Mouse (Mus musculus) adrenal gland, postnatal 4 days (tissue): Measurements from ENCODE around the gene Gpr132. TPM values are rescaled to one million over a fixed set of nuclear protein-coding genes. Genes with fewer than 3 reads are reported as not detected.
A peak's percentile ranks its signal among the peaks of the same experiment; 100 is the strongest.
"Not testable (repeated sequence)": the region's sequence is repeated elsewhere in the genome, so short reads cannot be mapped to it uniquely, and the experiment has no call there.

Experiments
- DNase-seq, 2 experiments: peaks; one replicate each; pipeline ENCODE4 v3.0.0; 2021 to 2022; ENCODE audit warnings: low spot score in 2 of 2, mixed read lengths in 2 of 2
- total RNA-seq, 2 experiments: library from RNA; stranded (reverse); gene quantifications; 2 replicates each; pipeline ENCODE4 v1.2.3; 2021

The Gpr132 gene
- total RNA-seq, 2 experiments from 2014 or later: 0.20 to 0.39 TPM

DNA sequence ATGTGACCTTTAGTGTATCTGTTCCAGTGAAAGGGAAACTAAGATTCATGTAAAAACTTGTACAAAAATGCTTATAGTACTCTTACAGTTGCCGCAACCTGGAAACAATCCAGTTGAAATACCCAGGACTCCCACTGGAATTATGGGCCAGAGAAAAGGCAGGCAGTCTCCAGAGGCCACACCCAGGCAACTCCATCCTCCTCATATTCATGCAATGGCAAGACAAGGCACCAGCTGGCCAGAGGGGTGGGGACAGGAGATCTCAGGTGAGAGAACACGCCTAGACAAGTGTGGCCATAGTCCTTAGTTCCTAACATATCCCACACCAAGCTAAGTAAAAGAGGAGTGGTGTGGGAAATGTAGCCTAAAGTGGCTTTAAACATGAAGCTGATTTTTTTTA lies 45.4 kb downstream of the Gpr132 start:
- no peak for DNase-seq

GRCm38 (mm10) chr12:112821974-112822373 lies 46.1 kb downstream of the Gpr132 start:
- DNase-seq: no peak

DNA sequence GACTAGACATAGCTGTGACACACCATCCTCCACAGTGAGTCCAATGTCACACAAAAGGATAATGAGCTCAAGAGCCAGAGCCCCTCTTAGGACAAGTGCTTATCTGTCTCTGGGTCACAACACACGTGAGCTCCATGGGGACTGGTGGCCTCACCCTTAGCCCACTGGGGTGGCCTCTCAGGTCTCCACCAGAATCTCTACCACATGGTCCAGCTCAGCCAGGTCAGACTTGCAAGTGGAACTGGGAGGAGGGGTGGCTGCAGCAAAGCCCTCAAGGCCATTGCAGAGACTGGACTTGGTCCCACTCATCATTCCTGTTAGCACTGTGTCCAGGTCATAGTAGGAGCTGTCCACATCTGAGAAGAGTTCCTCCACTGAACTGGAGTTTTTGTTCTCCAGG lies 46.8 kb downstream of the Gpr132 start:
- DNase-seq: no peak

GRCm38 (mm10) chr12:112820401-112820999 lies 47.5 kb downstream of the Gpr132 start:
- no peak for DNase-seq

- DNase-seq: no peak
Observed at GRCm38 (mm10) chr12:112819057-112819662, 48.9 kb downstream of the Gpr132 start.

DNA sequence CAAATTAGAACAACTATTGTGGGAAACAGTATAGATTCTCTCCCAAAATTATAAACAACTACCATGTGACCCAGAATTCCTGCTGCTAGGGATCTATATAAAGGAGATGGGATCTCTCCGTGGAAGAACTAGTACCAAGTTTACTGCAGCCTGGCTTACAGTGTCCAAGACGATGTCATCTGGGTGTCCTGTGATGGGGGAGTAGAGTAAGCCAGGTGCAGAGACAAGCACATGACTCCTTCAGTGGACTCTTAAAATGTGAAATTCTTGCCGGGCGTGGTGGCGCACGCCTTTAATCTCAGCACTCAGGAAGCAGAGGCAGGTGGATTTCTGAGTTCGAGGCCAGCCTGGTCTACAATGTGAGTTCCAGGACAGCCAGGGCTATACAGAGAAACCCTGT lies 51.2 kb downstream of the Gpr132 start:
- DNase-seq: not testable (repeated sequence)

DNA sequence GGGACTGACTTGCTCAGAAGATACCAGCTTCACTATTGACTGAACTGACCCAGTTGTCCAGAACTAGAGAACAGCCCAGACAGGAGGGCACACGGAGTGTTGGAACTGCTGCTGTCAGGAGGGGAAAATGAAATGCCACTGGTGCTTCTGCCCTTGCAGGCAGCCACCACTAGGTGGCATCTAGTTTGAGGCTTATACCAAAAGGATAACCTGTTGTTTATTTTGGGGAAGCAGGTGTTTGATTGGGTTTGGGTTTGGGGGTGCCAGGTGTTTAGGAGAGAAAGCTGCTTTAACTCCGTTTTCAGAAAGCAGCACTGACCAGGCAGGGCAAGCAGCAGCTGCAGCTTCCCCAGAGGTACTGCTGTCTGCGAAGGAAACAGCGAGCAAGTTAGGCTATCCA lies 51.7 kb downstream of the Gpr132 start:
- DNase-seq: no peak

- DNase-seq: no peak
Observed at GRCm38 (mm10) chr12:112814682-112815470, 53.2 kb downstream of the Gpr132 start.

DNA sequence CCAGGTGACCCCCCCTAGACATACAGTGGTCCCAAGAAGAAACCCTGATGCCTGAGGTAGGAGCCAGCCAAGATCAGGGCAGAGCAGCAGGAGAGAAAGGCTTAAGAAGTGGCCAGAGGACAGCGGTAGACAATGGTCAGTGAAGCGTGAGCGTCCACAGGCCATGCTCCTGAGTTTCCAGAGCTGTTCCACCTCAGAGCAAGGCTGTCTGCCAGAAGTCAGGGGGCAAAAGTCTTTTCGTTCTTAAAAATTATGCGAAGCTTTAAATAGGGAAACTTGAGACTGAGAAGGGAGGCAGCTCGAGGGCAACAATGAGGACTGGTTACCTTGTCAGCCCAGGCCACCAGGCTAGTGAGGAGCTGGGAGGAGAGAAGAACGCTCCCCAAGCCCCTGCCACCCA lies 54.7 kb downstream of the Gpr132 start:
- no peak for DNase-seq

DNA sequence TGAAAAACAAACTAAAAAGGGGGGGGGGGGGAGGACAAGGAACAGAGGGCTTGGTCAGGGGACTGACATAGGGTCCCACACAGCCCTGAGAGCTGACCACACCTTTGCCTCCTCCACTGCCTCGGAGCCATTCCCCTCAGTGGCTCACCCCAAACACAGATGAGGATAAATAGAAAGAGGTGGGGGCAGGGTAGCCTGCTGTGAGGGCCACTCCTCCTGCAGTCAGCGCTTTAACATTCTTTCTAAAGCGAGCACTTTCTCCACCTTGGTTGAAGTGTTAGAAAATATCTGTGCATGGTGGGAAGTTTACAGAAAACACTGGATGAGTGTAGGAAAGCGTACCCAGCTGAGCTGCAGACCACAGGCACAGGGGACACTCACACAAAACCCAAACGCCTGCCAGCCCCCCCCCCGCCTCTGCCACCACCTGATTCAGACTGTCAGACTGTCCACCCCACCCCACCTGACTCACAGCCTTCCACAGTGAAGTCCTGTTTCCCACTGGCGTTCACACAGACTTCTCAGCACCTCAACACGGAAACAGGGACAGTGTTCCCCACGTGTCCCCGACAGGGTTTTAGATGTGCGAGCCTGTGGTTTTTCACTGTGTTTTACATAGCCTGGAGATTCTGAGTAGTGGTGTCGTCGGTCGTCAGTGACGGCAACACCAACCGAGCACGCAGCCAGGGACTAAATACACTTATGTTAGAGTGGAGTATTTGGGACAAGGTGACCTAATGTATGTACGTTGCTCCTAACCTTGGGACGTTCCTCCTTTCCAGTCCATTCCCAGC lies 57.7 kb downstream of the Gpr132 start:
- DNase-seq: no peak

GRCm38 (mm10) chr12:112809641-112810040 lies 58.4 kb downstream of the Gpr132 start:
- DNase-seq: no peak

DNA sequence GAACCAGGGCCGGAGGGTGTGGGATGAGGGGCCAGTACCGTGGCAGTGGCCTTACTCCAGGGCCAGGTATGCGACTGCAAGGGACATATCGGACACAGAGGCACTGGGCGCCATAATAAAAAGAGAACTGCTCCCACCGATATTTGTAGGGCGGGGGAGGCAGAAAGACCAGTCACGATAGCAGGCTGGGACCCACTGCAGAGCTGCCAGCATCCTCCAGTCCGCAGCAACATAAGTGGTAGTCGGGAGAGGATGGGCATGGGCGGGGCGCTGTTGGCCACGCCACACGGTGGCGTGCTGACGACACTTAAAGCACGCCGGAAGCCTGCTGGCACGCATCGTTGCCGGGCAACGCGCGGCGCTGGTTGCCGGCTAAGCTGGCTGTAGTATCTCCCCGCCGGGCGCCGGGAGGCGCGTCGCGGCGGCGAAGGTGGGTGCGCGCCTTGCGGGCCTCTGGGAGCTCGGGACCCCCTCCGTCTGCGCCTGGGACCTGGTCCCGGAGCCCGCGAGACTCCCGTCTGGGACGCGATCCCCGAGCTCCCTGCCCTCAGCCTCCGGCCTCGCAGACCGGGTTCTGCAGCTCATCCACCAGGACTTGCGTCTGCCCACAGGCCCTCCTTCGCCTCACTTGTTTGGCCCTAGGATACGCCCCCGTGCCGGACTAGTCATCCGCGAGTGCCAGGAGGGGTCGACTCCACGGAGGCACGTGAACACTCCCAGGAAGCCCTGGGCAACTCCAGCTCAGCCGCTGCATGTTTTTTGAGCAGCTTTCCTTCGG lies 59.3 kb downstream of the Gpr132 start, which contains the start of gene Clba1:
Gene Clba1, plus strand, starts transcription at position 351 of the 778 bp plus-strand sequence.
- DNase-seq: peak; percentile 70 to 75

GRCm38 (mm10) chr12:112808212-112808586 lies 59.8 kb downstream of the Gpr132 start:
- no peak for DNase-seq

GRCm38 (mm10) chr12:112807796-112808195 lies 60.2 kb downstream of the Gpr132 start:
- no peak for DNase-seq

- DNase-seq: no peak
Observed at GRCm38 (mm10) chr12:112806044-112806443, 62.0 kb downstream of the Gpr132 start.

DNA sequence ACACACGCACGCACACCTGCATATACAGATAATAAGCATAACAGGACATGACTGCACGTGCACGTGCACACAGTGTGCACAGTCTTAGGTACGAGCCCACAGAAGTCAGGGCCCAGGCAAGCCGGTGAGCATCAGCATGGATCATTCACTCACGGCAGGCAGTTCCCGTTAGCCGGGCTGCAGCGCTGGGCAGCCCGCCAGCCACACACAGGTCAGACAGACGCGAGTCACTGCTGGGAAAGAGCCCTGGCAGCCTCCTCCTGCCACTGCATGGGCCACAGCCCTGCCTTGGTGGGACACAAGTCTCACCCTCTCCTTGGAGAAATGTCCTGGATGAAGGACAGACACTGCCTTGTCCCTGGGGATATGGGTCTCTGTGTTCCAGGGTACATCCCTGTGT lies 64.0 kb downstream of the Gpr132 start:
- no peak for DNase-seq

DNA sequence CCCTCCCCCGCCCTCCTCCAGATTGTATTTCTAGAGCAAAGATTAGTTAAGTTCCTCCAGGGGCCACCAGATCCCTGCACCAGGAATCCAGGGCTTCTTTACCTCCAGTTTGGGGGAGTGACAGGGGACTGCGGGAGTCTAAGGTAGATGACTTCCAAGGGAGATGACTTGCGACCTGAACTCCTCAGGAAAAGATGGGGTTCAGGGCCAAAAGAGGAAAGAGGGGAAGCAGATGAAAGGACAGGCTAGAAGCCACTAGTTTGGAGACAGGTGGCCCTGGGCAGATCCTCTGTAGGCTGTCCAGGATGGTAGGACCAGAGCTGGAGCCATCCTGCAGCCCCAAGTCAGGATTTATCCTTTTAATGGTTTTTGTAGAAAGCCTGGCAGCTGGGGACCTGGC lies 65.1 kb downstream of the Gpr132 start:
- no peak for DNase-seq

DNA sequence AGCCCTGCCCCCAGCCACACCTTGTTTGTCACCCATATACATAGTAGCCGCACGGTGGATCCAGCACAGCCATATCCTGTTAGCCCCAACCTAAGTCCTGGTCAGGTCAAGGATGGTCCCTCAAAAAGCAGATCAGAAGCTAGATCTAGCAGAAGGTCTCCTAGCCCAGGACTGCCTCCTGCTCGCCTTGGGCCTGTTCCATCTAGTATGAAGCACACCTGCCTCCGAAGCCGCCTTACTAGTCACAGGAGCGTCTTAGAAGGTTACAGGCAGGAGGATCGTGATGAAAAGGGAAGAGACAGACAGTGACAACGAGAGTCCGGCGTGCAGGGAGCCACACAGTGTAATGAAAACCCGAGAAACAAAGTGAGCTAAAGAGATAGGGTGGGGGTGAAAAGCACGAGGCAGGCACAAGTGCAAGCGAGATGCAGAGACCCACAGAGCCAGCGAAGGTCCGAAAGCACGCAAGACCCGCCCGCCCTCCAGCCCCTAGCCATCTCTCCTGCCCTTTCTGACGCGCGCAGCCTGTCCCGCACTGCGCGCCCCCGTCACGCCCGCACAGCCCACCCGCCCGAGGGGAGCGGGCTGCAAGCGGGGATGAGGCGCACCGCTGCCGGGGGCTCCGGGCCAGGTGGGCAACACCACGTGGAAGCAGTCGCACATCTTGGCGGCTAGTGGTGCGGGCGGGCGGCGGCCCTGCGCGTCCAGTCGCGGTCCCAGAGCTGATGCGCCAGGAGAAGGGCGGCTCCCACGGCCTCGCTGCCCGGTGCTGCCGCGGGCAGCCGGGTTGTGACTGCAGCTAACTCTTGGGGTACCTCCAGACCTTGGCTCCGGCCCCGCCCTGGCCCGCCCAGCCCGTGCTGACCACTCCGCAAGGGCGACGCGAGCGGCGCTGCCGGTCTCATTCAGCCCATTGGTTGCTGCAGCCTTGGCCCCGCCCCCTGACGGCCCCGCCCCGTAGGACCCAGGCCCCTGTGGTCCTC lies 65.9 kb downstream of the Gpr132 start, which contains the start of gene Ahnak2:
Gene Ahnak2, minus strand, starts transcription at position 794 of the 983 bp plus-strand sequence.
- DNase-seq: no peak
